Mouse (Mus musculus) bone marrow, adult 2 months (tissue): ENCODE measurements around the gene Donson.

Experiments
- CTCF ChIP-seq: fragments of 200-500 bp; IDR thresholded peaks from 2 replicates; pipeline ENCODE4 v1.5.1; 2011; ENCODE audit warnings: low read length, control low read depth; ENCODE audit not compliant: control insufficient read depth, insufficient read depth
- POLR2A ChIP-seq: fragments of 200-500 bp; IDR thresholded peaks from 2 replicates; pipeline ENCODE4 v1.6.1; 2011; ENCODE audit warnings: low read depth, mild to moderate bottlenecking, control low read depth, low read length, borderline replicate concordance; ENCODE audit not compliant: control insufficient read depth

DNA sequence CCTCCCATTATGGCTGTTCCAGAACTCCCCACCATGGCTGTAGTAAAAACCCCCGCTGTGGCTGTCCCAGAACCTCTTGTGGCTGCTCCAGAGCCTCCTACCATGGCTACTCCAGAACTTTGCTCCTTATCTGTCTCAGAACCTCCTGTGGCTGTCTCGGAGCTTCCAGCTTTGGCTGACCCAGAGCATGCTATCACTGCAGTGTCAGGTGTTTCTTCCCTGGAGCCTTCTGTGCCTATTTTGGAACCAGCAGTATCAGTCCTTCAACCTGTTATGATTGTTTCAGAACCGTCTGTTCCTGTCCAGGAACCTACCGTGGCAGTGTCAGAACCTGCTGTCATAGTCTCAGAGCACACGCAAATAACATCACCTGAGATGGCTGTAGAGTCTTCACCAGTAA lies 30.1 kb downstream of the Donson start:
- TF ChIP-seq CTCF (no peak), POLR2A (no peak)
